Mouse (Mus musculus) liver, embryonic 14.5 days (tissue): ENCODE data around the gene Rap1gap2.

ENCODE experiments used
- CTCF ChIP-seq: IDR thresholded peaks from 2 replicates; pipeline ENCODE4 v1.5.1; 2016; ENCODE audit warnings: antibody characterized with exemption, low read depth, control low read depth
- EP300 ChIP-seq: IDR thresholded peaks from 2 replicates; pipeline ENCODE4 v1.6.1; 2016; ENCODE audit warnings: antibody characterized with exemption, low read depth

DNA sequence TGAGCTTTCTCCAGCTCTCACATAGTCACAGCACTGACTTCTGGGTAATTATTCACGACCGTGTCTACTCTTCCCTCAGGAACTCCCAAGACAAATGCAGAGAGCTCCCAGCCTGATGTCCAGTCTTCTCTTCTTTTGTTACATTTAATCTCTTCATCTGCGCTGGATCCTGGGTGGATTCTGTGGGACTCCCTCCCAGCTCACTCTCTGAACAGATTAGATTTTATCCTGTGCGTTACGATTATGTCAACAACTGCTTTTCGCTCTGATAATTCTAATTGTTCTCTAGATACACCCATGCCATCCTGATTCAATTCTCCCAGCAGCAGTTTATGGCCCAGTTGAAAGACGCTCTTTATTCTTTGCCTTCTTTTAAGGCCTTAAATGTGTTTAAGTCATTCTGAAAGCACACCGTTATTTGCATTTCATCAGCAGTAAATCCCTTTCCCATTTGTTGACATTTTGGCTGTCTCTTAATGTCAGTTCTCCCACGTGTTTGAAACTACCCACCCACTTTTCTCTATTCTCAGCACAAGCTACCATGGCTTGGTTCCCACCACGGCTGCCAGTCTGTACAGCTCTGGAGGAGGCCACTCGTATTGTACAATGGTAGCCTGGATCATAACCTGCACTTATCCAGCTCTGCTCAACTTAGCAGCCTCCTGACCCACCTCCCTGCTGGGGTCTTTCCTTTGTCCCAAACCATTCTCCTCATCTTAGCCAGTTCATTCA lies 180.8 kb downstream of the Rap1gap2 start:
- TF ChIP-seq CTCF: no peak
- TF ChIP-seq EP300: no peak
